Mouse (Mus musculus) left cerebral cortex, adult 11 months (tissue): ENCODE results near the gene Rpl37.
"Not testable (repeated sequence)": the region's sequence is repeated elsewhere in the genome, so short reads cannot be mapped to it uniquely, and the experiment has no call there.

Experiments
- DNase-seq: peaks from one replicate; pipeline ENCODE4 v3.0.0; 2022; ENCODE audit warnings: low spot score

Rpl37 gene

DNA sequence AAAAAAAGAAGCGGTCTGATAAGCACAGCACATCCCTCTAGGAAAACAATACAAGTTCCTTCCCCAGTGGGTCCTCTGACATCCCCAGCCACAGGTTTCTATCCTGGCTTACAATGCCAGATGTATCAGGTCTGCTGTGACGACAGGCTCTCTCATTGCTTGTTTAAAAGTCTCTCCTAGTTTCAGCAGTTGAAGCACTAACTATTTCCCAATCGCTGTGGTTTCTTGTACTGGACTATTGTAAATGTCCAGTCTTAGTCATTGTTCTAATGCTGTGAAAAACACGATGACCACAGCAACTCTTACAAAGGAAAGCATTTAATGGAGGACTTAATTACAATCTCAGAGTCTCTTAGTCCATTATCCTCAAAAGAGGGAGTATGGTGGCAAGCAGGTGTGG lies 10.0 kb downstream of the Rpl37 start:
- DNase-seq: no peak

DNA sequence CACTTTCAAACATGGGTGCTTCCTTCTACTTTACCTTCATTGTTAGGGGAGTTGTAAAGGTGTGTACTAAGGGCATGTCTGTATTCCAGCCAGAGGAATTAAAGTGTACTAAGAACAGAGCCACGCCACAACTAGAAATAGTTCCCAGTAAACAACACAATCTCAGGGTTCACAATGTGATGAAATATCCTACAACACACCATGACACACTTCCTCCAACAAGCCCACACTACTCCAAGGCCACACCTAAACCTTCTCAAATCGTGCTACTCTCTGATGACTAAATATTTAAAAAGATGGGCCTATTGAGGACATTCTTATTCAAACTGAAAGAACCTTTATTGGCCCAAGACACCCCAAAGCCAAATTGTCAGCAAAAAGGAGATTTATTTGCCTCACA lies 11.0 kb downstream of the Rpl37 start:
- no peak for DNase-seq

DNA sequence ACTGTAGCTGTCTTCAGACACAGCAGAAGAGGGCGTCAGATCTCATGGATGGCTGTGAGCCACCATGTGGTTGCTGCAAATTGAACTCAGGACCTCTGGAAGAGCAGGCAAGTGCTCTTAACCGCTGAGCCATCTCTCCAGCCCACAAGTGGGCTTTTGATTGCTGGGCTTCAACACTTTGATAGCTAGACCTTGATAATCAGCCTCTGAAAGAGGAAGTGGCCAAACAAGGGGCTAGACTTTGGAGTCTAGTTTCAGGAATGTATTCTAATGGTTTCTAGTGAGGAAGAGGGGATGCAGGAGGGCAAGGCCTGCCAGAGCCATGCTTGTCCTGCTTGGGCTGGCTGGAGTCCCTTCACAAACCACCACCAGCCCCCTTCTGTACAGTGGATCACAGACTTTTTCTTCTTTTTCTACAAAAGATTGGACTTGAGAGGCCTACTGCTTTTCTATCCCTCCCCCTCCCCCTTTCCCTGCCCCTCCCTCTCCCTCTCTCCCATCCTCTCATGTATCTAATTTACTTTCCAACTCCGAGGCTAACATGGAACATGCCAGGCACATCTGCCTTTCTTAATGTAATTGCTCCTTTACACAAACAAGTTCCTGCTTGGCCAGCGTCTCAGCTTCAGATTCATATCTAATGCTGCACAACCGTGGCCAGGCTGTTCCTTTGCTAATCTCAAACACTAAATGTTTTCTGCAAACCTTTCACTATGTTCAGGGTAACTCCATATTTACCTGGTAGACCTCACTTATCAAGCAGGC lies 11.9 kb downstream of the Rpl37 start:
- no peak for DNase-seq

DNA sequence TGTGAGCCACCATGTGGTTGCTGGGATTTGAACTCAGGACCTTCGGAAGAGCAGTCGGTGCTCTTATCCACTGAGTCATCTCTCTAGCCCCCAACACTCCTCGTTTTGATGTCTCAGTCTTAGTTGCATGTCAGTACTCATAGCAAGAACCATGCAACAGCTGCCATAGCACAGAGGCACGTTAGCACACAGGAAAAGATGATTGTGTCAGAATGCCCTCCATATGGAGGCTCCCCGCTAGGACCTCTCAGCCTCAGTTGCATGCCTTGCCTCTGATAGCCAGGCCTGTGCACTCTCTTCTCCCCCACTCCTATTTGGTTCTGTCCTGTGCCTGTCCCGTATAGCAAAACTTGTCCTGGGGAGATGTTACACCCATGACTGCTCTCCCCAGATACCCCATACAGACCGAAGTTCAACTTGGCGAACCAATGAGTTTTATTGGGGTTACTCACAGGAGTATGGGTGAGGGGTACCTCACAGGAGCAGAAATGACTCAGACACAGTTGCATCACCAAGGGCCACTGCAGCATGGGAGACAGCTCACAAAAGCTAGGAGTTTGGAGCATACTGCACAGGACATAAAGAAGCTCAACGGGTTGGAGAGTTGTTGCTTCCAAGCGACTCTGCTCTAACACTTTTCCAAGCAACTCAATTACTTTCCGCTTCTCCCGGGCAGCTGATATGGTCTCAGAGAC lies 12.8 kb downstream of the Rpl37 start:
- DNase-seq: no peak

DNA sequence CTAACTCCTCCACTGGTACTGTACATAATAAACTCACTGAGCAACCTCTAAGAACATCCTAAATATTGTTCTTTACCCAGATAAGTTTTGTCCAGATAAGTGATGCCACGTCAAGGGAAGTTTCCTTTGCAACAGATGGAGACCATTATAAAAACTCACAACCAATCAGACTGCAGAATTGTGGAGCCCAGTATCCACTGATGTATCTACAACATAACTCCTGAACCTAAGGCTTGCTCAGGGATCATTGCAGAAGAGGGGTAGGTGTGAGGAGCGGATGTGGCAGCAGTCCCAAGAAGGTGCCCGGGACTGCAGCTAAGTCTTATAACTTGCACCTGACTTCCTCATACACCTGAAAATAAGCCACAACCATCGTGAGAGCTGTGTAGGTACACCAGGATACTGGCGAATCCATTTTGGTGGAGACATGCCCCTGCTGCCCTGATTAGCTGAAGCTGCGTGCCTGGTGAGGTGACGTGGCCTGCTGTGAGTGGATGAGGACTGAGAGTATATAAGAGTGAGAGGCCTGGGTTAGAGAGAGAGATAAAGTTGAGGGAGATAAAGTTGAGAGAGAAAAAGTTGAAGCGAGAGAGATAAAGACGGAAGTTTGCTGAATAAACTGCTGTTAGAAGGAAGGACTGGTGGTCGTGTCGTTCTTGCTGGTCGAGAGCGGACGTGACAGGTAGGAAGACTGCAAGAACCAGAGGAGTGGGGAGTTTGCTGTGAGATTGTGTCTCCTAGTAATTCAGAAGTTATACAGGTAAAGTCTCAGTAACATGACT lies 14.6 kb downstream of the Rpl37 start:
- not testable (repeated sequence) for DNase-seq

DNA sequence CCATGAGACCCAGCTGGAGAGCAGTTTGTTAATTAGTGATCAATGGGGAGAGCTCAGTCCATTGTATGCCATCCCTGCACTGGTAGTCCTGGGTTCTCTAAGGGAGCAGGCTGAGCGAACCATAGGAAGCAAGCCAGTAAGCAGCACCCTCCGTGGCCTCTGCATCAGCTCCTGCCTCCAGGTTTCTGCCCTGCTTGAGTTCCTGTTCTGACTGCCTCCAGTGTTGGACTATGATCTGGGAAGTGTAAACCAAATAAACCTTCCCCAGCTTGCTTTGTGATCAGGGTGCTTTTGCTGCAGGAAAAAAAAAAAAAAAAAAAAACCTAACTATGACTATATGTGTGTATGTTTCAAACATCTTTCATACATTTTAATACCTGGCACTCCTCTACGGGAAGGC lies 16.9 kb downstream of the Rpl37 start:
- DNase-seq: no peak

DNA sequence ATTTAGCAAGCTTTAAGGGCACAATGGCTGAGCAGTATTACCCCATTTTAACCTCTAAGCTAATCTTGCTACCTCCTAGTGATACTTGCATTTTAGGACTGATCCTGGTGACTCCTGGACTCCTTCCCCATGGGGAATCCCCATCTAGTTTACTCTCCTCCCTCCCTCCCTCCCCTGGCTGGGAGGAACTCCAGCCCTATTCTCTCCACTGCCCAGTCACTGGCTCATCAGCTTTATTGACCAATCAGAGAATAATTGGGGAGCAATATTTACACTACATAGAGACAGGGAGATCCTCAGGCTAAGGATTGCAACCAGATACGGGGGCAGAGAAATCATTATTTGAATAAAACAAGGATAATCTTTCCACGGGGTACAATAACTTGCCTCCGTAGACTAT lies 17.7 kb downstream of the Rpl37 start:
- no peak for DNase-seq

DNA sequence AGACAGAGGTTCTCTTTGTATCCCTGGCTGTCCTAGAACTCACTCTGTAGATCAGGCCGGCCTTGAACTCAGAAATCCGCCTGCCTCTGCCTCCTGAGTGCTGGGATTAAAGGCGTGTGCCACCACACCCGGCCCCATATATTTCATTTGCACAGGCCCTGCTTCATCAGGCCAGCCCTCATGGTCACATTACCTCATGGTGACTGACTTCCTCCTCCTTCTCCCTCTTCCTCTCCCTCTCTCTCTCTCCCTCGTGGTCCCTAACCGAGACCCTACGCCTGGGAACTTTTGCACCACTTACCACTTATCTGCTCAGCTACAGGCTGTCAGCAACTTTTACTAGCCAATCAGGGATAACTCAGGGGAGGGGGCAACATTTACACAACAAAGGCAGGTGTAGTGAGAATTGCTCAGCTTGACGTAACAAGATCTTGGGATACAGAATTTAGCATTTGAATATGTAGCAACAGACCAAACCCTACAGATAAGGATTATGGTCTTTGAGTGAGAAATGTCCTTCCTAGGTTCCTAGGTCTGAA lies 18.6 kb downstream of the Rpl37 start:
- no peak for DNase-seq

DNA sequence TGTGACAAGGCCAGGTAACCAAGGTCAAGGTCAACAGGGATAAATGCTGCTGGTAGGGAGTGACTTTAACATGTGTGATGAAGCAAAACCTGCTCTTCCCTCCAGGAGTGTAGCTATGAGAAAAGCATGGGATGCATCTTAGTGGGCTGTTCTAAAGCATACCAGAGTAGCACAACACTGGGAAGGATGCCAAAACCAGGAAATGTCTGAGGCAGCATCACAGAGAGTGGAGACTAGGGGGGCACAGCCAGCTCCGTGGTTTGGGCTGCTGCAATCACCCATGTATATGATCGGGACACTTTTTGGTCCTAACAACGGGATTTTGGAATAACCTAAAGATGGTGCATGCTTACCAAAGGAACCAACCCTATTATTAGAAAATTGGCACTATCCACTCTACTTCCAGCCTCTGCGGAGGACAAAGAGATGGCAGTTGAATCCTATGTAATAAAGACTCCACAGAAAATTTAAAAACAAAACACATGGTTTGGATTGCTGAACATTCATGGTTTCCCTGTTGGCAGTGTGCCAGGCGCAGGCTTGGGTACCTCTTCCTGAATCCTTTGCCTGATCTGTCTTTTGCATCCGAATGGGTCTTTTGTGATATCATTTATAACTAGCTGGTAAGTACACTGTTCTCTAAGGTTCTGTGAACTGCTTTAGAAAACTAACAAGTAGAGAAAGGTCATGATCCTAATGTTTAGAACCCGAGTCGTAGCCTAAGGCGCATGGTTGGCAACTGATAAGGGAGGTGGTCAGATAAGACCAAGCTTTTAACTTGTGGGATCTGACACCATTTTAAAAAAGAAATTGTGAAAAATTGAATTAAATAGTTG lies 21.8 kb downstream of the Rpl37 start:
- DNase-seq: no peak

DNA sequence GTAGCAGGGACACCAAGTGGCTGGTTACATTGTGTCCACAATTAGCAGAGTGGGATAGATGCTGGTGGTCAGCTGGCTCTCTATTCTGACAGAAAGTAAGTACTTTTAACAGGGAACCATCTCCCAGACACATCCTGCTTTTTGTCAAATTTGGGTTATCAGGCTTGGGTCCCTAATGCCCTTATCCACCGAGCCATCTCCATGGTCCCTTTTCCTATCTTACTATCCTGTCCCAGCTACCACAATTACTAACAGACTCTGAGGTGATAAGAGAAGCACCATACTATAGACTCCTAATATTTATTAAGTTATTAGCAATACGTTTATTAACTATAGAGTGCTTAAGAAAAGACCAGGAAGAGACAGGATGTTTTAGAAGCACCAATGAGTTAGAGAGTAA lies 22.9 kb downstream of the Rpl37 start:
- DNase-seq: no peak

DNA sequence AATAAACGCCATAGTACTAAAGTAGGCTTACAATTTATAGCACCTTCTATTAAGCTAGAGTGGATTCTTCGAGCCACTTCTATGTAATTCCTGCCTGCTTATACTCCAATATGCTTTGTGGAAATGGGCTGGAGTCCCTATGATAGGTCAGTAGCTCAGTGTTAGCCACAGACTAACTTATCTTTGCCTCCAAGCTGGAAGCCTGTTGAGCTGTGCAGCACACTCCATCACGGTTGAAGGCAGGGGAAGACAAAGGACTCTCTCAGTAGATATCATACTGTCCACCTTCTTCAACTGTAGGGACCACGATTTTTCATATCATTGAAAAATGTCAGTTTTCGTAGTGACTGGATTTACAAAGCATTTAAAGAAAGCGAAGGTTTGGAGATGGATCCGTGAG lies 23.4 kb downstream of the Rpl37 start:
- no peak for DNase-seq

DNA sequence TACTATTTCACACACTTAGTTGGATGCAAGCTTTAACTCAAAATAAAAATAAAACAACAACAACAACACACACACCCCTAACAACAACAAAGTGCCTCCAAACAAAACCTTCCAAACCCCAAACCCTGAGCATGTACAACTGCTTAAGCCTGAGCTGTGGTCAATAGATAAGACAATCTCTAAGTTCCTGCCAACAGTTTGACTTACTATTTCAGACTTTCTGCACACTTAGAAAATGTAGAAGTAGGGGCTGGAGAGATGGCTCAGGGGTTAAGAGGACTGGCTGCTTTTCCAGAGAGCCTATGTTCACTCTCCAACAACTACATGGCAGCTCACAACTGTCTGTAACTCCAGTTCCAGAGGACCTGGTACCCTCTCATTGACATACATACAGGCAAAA lies 23.9 kb downstream of the Rpl37 start:
- DNase-seq: no peak

DNA sequence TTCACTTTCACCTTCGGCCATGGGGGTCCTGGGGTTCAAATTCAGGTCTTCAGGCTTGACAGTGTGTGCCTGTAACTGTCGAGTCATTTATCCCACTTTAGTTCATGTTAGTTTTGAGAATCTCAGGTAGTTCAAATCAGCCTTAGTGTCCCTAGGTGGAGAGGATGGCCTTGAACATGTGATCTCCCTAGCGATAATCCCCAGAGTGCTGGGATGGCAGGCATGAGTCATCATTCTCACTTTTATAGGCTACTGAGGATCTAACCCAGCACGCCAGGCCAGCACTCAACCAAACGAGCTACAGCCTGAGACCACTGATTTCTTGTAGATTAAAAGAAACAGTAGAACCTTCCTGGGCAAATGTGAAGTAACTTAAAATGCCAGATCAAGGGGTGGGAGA lies 25.6 kb downstream of the Rpl37 start:
- DNase-seq: no peak

DNA sequence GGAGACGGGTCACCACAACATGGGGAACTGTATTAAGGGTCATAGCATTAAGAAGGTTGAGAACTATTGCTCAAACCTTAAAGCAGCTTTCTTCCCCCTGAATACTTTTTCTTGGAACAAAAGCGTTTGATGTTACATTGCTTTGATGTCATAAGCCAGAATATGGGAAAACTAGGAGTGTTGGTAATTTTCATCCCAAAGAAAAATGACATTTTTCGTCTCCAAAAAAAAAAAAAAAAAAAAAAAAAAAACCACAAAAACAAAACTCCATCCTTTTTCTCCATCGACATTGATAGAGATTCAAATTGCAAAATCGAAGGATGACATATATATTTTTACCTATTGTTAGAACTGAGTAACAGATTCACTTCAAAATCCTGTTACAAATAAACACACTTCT lies 26.3 kb downstream of the Rpl37 start:
- no peak for DNase-seq

DNA sequence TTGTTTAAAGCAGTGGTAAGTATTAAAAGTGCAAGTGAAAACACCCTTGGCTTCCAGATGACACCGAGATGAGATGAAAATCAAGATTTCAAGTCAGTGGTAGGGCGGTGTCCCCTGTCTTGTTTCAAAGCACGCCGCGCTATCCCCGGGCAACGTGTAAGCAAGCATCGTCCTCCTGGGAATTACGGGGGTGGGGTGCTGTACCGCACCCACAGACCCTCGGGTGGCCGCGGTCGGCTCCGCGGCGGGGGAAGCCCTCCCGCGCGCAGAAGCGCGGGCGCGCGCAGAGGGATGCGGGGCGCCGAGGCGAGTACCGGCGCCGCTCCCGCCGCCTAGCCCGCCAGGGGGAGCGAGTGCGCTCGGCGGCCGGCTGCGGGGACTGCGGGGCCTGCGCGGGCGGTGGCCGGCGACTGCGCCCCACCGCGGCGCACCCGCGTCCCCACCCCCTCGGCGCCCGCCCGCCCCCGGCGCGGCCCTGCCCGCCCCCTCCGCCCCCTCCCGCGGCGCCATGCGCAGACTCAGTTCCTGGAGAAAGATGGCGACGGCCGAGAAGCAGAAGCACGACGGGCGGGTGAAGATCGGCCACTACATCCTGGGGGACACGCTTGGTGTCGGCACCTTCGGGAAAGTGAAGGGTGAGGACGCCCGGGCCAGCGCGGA lies 27.0 kb downstream of the Rpl37 start, which contains the start of gene Prkaa1:
Prkaa1 (plus strand) TSS at position 501 of the 660 bp plus-strand sequence.
- DNase-seq: peak; percentile 27

DNA sequence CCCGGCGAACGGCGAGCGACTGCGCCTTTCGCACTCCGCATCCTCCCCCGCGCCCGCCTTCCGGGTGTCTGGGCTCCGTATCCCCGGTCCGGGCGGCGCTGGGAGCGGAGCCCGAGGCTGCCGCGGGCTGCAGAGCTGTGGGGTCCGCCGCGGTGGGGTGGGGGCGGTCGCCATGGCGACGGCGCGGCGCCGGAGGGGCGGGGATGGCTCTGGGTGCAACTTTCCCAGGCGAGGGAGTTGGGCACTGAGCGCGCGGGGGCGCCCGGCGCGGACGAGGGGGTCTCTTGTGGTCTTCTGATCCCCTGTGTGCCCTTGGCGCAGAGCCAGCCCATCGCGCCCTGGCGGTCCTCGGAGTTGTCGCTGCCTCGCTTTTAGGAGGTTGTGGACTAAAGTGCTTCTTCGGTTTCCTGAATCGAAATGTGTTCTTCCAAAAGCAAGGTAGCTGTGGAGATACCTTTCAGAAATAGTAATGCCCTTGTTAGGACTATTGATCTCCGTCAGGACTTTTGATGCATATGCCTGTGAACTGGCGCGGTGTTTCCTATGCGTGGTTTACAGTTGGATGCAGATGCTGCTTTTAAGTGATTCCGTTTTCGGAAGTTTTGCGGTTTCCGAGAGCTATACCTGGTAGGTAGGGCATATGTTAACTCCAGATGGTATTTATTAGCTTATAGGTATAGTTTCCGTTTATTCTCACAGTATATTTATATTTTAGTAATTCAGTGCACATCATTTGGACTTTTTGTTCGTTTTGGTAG lies 27.8 kb downstream of the Rpl37 start:
- peak; percentile 40 for DNase-seq

DNA sequence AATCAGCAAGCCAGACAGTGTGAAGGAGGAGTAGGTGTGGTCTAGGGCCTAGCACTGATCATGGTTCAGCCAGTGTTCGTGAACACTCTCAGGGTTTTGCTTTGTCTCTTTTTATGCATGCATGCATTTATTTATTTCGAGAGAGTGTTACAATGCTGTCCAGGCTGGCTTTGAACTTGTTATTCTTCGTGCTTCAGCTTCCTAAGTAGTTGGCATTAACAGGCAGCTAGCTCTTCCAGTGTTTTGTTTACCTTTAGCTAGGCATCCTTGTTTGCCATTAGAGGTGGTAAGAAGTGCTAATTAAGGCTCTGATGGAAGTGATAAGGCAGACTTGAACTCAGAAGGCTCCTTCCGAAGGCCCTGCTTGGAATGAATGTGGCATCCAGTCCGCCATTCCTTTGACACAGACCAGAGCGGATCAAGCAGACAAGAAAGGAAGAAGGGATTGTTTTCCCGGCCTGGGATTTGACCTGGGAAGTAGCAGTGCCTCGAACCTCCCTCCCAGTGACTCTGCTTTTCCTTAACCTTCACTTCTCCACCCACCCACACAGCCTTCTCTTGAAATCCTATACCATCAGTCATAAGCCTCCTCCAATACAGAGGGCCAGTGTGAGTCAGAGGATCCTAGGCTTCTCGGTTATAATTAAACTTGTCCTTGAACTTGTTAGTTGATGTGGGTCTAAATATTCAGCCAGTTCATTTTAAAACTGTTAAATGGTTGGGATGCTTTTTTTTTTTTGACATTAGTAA lies 28.9 kb downstream of the Rpl37 start:
- no peak for DNase-seq

DNA sequence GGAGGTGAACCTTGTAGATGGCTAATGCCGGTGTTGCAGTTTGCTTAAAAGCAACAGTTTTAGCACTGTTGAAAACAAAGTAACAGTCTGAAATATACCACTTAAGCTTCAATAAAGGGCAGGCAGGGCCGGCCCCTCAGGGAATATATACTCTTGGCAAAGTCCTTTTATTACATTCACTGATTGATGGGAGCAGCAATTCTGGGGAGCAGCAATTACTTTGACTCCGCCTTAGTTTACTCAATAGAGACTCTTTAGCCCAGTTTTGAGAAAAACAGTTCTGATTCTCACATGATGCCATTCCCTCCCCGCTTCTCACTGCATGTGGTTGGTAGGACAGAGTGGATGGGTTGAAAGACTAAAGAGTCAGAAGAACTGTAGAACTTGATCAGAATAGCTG lies 32.7 kb downstream of the Rpl37 start:
- no peak for DNase-seq

DNA sequence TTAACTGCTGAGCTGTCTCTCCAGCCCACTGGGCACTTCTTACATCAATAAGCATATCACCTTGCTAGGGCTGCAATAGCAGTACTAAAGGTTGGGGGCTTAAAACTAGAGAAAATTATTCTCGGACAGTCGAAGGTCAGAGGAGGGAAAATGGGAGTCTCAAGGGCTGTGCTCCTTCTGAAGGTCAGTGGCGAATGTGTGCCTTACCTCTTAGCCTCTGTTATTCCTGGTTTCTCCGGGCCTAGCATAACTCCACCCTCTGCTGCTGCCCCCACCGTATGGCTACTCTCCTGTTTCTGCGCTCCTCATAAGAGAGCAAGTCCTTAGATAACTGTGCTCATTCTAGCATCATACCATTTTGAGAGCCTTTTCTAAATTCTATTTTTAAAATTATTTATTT lies 35.7 kb downstream of the Rpl37 start:
- no peak for DNase-seq

DNA sequence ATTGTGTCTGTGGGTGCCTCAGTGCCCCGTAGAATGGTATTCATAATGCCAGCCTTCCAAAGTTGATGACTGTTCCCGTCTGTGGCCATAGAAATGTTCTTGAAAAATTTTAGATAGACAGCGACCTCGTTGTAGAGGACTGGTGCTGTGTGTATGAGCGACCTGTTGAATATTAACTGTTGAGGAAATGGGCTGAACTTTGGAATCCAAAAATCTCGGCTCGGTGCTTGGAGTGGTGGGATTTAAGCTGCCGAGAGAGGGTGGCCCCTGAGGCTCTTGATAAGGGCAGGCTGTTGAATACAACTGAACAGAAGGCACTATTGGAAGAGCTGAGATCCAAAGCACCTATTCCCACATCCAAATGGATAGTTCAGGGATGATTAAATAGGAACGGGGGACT lies 38.2 kb downstream of the Rpl37 start:
- DNase-seq: no peak
